Mouse (Mus musculus): ENCODE data around the gene Samd4.

The Samd4 gene

GRCm38 (mm10) chr14:46882431-46883067, at the start of gene Samd4:
TSS of gene Samd4 (plus strand) at chr14:46882854.
- in situ Hi-C loops (cut with MboI, MseI), result no loop called here

DNA sequence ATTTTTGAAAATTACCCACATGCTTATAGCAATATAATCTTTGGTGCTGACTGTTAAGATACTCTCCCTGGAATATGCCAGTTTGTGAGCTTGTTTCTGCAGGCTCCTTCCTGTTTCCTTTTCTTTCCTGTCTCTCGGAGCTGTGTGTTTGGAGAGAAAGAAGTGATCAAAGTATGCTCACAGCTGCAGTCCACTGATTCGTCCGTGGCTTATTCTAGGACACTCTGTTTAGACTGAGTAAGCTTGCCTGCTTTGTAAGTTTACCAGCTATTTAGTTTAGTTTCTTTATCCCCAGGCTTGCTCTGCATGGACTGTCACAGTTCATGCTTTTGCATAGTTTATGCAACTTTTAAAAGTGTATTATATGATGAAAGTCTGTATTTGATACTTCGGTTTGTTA, 43.3 kb upstream of the Samd4 start:
- in situ Hi-C loops (cut with MboI, MseI), result no loop called here

DNA sequence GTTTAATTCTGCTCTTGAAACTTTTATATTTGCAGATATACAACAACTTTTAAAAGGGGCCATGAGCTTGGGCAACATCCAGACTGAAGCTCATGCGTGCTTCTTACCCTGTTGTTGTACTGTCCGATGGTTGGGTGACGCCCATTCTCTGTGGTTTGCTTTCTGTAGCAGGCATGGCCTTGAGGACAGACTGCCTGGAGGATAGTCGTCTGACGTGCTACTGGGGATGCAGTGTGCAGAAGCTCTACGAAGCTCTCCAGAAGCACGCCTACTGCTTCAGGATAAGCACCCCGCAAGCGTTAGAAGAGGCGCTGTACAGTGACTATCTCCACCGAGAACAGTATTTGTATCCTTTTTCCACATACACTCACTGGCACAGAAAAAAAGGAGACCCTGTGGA, 36.9 kb upstream of the Samd4 start:
- in situ Hi-C loops (cut with MboI, MseI), result loop anchor here (10.0 kb wide), 1 partner anchor 961 kb away; no protein-coding TSS in a partner anchor

DNA sequence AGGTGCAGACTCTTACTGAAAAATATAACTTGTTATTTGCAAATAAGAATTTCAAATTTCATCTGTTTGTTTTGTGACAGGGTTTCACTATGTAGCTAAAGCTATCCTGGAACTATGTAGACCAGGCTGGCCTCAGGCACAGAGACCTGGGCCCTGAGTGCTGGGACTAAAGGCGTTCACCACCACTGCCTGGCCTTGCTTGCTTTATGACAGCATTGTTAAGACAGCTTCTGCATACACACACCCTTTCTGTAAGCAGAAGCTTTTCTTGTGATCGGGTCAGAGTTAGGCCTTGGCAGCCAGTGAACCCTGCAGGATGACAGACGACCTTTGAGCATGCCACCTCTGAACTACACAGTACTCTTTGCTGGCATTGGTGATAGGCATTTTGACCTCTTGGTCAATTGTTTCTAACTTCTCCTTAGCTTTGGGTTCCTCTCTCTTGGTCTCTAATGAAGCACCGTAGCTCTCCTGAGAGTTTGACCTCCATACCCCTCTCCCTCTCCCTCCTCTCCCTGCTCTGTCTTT, 34.5 kb upstream of the Samd4 start:
- in situ Hi-C loops (cut with MboI, MseI), result loop anchor here (10.0 kb wide), 1 partner anchor 963 kb away; no protein-coding TSS in a partner anchor

GRCm38 (mm10) chr14:46848736-46849135, 33.9 kb upstream of the Samd4 start:
- in situ Hi-C loops (cut with MboI, MseI), result loop anchor here (10.0 kb wide), 1 partner anchor 964 kb away; no protein-coding TSS in a partner anchor

DNA sequence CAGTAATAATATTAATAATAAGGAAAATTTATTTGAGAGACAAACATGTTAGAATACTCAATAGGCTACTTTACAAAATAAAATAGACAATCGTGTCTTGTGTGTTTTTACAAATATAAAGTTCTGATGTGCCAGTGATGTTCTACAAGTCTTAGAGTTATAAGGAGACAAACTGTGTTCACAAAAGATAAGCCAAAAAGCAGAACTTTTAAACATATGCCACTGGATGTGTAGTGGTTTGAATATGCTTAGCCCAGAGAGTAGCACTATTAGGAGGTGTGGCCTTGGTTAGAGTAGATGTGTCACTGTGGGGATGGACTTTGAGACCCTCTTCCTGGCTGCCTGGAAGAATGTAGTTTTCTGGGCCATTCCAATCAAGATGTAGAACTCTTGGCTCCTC, 32.9 kb upstream of the Samd4 start:
- in situ Hi-C loops (cut with MboI, MseI), result loop anchor here (10.0 kb wide), 1 partner anchor 965 kb away; no protein-coding TSS in a partner anchor

DNA sequence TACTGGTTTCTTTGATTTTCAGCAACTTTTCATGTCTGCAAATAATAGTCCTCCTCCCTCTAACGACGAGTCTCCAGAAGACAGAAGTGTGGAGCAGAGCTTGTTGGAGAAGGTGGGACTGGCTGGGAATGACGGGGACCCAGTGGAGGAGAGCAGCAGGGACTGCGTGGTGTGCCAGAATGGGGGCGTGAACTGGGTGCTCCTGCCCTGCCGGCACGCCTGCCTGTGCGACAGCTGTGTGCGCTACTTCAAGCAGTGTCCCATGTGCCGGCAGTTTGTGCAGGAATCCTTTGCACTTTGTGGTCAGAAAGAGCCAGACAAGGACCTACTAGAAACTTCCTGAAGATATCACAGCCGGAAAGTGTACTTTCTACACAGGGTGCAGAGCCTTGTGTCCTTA, 29.0 kb upstream of the Samd4 start:
- in situ Hi-C loops (cut with MboI, MseI), result no loop called here

- in situ Hi-C loops (cut with MboI, MseI), result no loop called here
Observed at GRCm38 (mm10) chr14:46862922-46863321, 19.7 kb upstream of the Samd4 start.

- in situ Hi-C loops (cut with MboI, MseI), result no loop called here
Observed at GRCm38 (mm10) chr14:46880935-46881334, 1.7 kb upstream of the Samd4 start.

- in situ Hi-C loops (cut with MboI, MseI), result no loop called here
Observed at GRCm38 (mm10) chr14:46881581-46882430, 848 bp upstream of the Samd4 start.

DNA sequence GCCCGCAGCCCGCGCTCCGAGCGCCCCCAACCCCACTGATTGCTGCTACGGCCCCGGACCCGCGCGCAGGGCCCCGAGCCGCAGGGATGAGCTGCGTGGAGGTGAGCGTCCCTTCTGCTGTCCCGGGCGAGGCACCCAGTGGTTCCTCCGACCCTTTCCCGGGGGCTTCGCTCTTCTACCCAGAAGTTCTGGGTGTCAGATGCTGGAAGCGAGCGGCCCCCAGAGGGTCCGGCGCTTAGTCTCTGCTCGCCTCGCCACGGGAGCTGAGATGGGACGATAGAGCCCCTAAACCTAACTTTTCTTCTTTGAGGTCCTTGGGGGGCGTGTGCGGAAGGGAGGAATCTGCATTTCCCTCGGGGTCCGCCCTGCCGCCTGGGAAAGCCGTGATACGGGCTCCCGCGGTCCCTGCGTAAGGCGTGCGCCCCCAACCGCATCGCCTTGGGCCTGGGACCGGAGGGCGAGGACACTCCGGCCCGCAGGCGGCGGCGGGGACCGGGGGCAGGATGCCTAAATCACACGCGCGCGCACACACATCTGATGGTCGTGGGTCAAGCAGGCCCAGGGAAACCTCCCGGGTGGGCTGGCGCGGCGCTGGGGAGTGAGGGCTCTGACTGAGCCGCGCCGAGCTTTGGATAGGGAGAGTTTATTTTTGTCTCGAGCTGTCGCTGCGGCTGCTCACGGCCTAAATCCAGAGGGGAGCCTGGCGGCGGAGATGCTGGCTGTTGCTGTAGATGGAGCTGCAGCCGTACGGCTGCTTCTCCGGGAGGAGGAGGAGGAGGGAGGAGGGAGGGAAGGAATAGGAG, 615 bp downstream of the Samd4 start:
- in situ Hi-C loops (cut with MboI, MseI), result no loop called here

DNA sequence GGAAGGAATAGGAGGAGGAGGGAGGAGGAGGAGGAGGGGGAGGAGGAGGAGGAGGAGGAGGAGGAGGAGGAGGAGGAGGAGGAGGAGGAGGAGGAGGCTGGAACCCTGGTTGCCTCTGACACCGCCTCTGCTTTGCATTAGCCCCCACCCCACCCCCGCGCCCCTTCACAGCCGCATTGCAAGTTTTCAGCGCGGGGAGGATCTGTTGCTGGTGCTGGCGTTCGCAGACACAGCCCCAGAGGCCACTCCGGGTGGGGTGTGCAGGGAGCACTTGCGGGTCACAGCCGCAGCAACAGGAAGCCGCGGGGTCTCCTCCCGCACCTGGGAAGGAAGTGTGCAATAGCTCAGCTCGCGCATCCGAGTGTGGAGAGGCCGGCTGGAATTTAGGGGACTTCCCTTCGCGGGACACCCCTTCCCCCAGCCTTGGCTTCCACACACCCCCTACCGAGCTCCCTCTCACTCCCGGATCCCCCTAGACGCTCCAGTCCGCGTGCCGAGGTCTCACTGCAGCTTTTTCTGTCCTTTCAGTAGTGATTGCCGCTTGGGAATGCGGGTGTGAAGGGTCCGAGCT, 1.3 kb downstream of the Samd4 start:
- in situ Hi-C loops (cut with MboI, MseI), result no loop called here

DNA sequence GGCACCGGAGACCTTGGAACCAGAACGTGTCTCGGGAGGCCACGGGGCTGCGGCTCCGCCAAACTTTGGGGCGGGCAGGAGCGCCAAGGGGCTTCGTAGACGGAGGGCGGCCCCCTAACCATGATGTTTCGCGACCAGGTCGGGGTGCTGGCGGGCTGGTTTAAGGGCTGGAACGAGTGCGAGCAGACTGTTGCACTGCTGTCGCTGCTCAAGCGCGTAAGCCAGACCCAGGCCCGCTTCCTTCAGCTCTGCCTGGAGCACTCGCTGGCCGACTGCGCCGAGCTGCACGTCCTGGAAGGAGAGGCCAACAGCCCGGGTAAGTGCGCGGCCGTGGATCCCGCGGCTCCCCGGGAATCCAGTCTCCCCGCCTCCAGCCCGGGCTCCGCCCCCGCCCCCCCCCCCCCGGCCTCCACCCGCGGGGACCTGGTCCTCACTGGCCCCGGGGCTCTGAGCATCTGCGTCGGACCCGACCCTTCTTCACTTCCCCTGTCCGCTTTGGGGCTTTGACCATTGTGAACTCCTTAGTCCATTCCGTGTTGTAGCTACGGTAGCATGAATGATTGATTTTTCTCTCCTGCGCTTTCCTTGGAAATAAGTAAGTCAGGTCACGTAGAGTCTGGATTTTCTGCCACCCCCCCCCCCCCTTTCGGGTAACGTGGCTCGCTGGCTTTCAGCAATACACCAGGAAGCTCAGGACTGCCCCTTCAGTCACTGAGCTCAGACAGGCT, 2.2 kb downstream of the Samd4 start:
- in situ Hi-C loops (cut with MboI, MseI), result no loop called here

DNA sequence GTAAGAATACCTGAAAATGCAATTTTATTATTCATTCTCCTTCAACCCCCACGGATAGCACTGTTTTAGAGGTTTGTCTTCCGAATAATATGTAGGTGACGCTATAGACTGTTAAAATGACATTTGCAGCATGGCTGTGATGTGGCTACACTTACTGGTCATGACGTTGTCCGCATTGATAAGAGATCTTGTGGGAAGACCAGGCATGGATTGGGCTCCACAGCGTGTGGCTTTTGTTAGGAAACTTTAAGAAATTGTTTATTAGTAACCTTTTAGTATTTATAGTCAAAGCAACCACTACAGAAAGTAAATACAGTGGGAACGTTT, 2.7 kb downstream of the Samd4 start:
- in situ Hi-C loops (cut with MboI, MseI), result no loop called here

- in situ Hi-C loops (cut with MboI, MseI), result no loop called here
Observed at GRCm38 (mm10) chr14:46885891-46886301, 3.2 kb downstream of the Samd4 start.

- in situ Hi-C loops (cut with MboI, MseI), result no loop called here
Observed at GRCm38 (mm10) chr14:46889096-46889495, 6.4 kb downstream of the Samd4 start.

GRCm38 (mm10) chr14:46893961-46894360, 11.3 kb downstream of the Samd4 start:
- in situ Hi-C loops (cut with MboI, MseI), result no loop called here

DNA sequence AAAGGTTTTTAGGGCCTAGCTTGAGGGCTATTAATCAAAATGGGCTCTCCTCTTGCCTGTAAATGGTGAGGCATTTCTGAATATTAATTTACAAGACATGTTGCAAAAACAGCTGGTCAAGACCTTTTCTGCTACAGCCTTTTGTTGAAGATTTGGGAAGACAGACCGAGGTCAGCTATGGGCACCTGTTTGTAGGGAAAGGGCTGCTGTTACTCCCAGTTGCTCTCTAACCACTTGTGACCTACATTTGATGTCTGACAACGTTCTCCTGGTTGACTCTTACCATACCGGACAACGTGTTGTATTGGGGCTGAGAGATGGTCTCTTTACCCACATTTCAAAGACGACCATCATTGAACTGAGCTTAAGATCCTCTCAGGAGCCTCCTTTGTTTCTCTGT, 15.3 kb downstream of the Samd4 start:
- in situ Hi-C loops (cut with MboI, MseI), result no loop called here

- in situ Hi-C loops (cut with MboI, MseI), result no loop called here
Observed at GRCm38 (mm10) chr14:46898626-46899025, 16.0 kb downstream of the Samd4 start.

DNA sequence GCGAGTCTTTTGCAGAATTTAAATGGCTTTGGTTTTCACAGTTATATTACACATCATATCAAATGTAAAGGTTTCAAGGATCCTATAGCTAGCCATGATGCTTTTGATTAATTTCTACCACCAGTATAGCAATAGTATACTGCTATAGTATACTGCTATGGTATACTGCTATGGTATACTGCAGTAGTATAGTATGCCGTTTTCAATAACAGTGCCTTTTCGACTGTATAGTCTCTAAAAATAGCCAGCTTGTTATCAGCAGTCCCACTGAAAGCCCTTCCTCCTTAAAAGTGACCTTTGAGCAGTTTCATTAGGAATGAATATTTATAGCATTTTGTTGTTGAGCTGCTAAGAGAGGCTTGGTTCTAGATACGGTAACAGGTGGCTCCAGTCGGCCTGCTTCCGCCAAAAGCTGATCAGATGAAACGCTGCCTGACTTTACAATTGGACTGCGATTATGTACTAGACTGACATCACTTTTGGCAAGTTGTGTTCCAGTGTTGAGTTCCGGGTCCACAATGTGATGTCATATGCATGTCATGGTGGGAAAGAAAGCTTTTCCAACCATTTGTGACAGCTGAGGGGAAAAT, 19.9 kb downstream of the Samd4 start:
- in situ Hi-C loops (cut with MboI, MseI), result no loop called here

DNA sequence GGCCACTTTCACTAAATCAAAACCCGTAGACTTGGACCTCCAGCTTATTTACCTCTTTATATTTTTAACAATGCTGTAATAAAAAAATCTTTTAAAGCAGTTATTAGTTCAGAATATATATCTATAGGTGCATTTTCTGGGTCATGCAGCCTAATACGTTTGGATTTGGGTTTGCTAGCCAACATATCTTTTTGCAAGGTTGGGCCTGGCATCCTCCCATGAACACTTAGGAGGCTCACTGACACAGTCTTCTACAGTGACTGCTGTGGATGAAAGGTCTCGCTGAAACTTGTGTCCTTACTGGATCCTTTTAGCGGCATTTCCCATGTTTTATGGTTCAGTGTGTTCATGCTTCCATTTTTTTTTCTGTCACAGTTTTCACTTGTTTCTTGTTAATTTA, 21.6 kb downstream of the Samd4 start:
- in situ Hi-C loops (cut with MboI, MseI), result no loop called here
